Mouse (Mus musculus) MEL (cell line): ENCODE data around the gene Rab38. TPM values are rescaled to one million over a fixed set of nuclear protein-coding genes. Genes with fewer than 3 reads are reported as not detected.

Source experiments
- DNase-seq: peaks from one replicate; pipeline ENCODE4 v3.0.0; 2011; ENCODE audit warnings: low read depth, low spot score
- H3K27ac ChIP-seq: 2 replicates; pipeline ENCODE4 v1.5.1; 2012; ENCODE audit warnings: low read depth, mild to moderate bottlenecking, control low read depth, low read length, moderate library complexity; ENCODE audit not compliant: control insufficient read depth
- H3K27me3 ChIP-seq, 2 experiments: fragments of 150-350 bp in 1 of 2; sonication (generic) in 1 of 2; 2 replicates each; pipeline ENCODE4 v1.6.1; 2012; ENCODE audit warnings: low read length in 2 of 2, mild to moderate bottlenecking in 2 of 2, improper control_type of control experiment in 1 of 2, moderate library complexity in 1 of 2; ENCODE audit not compliant: insufficient read depth in 2 of 2, control insufficient read depth in 1 of 2
- H3K36me3 ChIP-seq, 2 experiments: 2 replicates each; pipeline ENCODE4 v1.6.1; 2012 to 2014; ENCODE audit warnings: low read length in 2 of 2, improper control_type of control experiment in 1 of 2, inconsistent platforms in 1 of 2, mild to moderate bottlenecking in 1 of 2; ENCODE audit not compliant: insufficient read depth in 2 of 2, control insufficient read depth in 1 of 2
- H3K4me1 ChIP-seq, 2 experiments: fragments of 150-350 bp in 1 of 2; sonication (generic) in 1 of 2; 2 replicates each; pipeline ENCODE4 v1.6.1; 2012; ENCODE audit warnings: low read length in 2 of 2, improper control_type of control experiment in 1 of 2, mild to moderate bottlenecking in 1 of 2; ENCODE audit not compliant: insufficient read depth in 2 of 2, control insufficient read depth in 1 of 2
- H3K4me3 ChIP-seq, 2 experiments: fragments of 150-350 bp in 1 of 2; sonication (generic) in 1 of 2; 2 replicates each; pipeline ENCODE4 v1.5.1; 2012; ENCODE audit warnings: low read depth in 2 of 2, low read length in 2 of 2, mild to moderate bottlenecking in 2 of 2, moderate library complexity in 2 of 2, control low read depth in 1 of 2, improper control_type of control experiment in 1 of 2; ENCODE audit not compliant: control insufficient read depth in 1 of 2, insufficient read depth in 1 of 2
- H3K79me2 ChIP-seq: 2 replicates; pipeline ENCODE4 v1.6.1; 2012; ENCODE audit warnings: mild to moderate bottlenecking, low read length, moderate library complexity; ENCODE audit not compliant: control insufficient read depth, poor library complexity, insufficient read depth
- H3K9ac ChIP-seq: 2 replicates; pipeline ENCODE4 v1.6.1; 2012; ENCODE audit warnings: low read depth, mild to moderate bottlenecking, control low read depth, low read length, moderate library complexity; ENCODE audit not compliant: control insufficient read depth, poor library complexity, severe bottlenecking
- H3K9me3 ChIP-seq: fragments of 150-350 bp; sonication (generic); replicated peaks from 2 replicates; pipeline ENCODE4 v1.6.1; 2012; ENCODE audit warnings: mild to moderate bottlenecking, low read length, improper control_type of control experiment, moderate library complexity; ENCODE audit not compliant: insufficient read depth
- CHD2 ChIP-seq: IDR thresholded peaks from 2 replicates; pipeline ENCODE4 v1.6.1; 2011; ENCODE audit warnings: low read length, improper control_type of control experiment
- CTCF ChIP-seq, 3 experiments: IDR thresholded peaks in 2 of 3; conservative IDR thresholded peaks in 1 of 3; 2 replicates each; pipeline ENCODE4 v1.5.1; 2011 to 2012; ENCODE audit warnings: low read length in 3 of 3, low read depth in 2 of 3, mild to moderate bottlenecking in 2 of 3, improper control_type of control experiment in 1 of 3, inconsistent platforms in 1 of 3, mixed read lengths in 1 of 3, moderate library complexity in 1 of 3; ENCODE audit not compliant: control insufficient read depth in 1 of 3, insufficient read depth in 1 of 3, poor library complexity in 1 of 3, severe bottlenecking in 1 of 3
- E2F4 ChIP-seq: IDR thresholded peaks from 2 replicates; pipeline ENCODE4 v1.6.1; 2011; ENCODE audit warnings: low read depth, low read length, improper control_type of control experiment, borderline replicate concordance
- ELF1 ChIP-seq: IDR thresholded peaks from 2 replicates; pipeline ENCODE4 v1.6.1; 2014; ENCODE audit warnings: low read depth, mild to moderate bottlenecking, inconsistent platforms, low read length, improper control_type of control experiment, moderate library complexity
- EP300 ChIP-seq, 2 experiments: IDR thresholded peaks; 2 replicates each; pipeline ENCODE4 v1.6.1; 2011; ENCODE audit warnings: improper control_type of control experiment in 2 of 2, low read length in 2 of 2, low read depth in 1 of 2, mild to moderate bottlenecking in 1 of 2
- GATA1 ChIP-seq: IDR thresholded peaks from 2 replicates; pipeline ENCODE4 v1.6.1; 2011; ENCODE audit warnings: low read depth, low read length, improper control_type of control experiment
- MAZ ChIP-seq: IDR thresholded peaks from 2 replicates; pipeline ENCODE4 v1.6.1; 2012; ENCODE audit warnings: low read depth, mild to moderate bottlenecking, inconsistent platforms, low read length, improper control_type of control experiment
- MXI1 ChIP-seq: IDR thresholded peaks from 2 replicates; pipeline ENCODE4 v1.6.1; 2011; ENCODE audit warnings: mild to moderate bottlenecking, low read depth, low read length, improper control_type of control experiment
- MYC ChIP-seq: IDR thresholded peaks from 2 replicates; pipeline ENCODE4 v1.6.1; 2011; ENCODE audit warnings: low read depth, mild to moderate bottlenecking, low read length, improper control_type of control experiment, moderate library complexity
- NRF1 ChIP-seq: IDR thresholded peaks from 2 replicates; pipeline ENCODE4 v1.6.1; 2014; ENCODE audit warnings: low read depth, mild to moderate bottlenecking, inconsistent platforms, low read length, improper control_type of control experiment, moderate library complexity; ENCODE audit not compliant: poor library complexity, insufficient read depth, severe bottlenecking
- POLR2A ChIP-seq, 2 experiments: IDR thresholded peaks; 2 replicates each; pipeline ENCODE4 v1.6.1; 2011 to 2012; ENCODE audit warnings: low read length in 2 of 2, mild to moderate bottlenecking in 2 of 2, control low read depth in 1 of 2, improper control_type of control experiment in 1 of 2, low read depth in 1 of 2, moderate library complexity in 1 of 2; ENCODE audit not compliant: control insufficient read depth in 1 of 2, insufficient read depth in 1 of 2, poor library complexity in 1 of 2
- RCOR1 ChIP-seq: IDR thresholded peaks from 2 replicates; pipeline ENCODE4 v1.6.1; 2012; ENCODE audit warnings: low read depth, mild to moderate bottlenecking, inconsistent platforms, low read length, improper control_type of control experiment
- SMC3 ChIP-seq: IDR thresholded peaks from 2 replicates; pipeline ENCODE4 v1.6.1; 2011; ENCODE audit warnings: low read depth, low read length, improper control_type of control experiment
- TAL1 ChIP-seq: IDR thresholded peaks from 2 replicates; pipeline ENCODE4 v1.6.1; 2012; ENCODE audit warnings: mild to moderate bottlenecking, inconsistent platforms, low read length, moderate library complexity, mixed read lengths
- polyA plus RNA-seq, 2 experiments: library from polyadenylated mRNA; stranded (reverse) in 1 of 2; unstranded in 1 of 2; fragments of >175 nt in 1 of 2; fragments of >200 nt in 1 of 2; gene quantifications; 2 replicates each; pipeline versions ENCODE4 v1.2.1 to v1.2.4; 2012; ENCODE audit warnings: low replicate concordance in 2 of 2, low read depth in 1 of 2; ENCODE audit not compliant: insufficient read length in 2 of 2, insufficient read depth in 1 of 2, missing spikeins in 1 of 2
- total RNA-seq: library from RNA; depleted of rRNA; stranded (reverse); fragments of 300-350 nt; gene quantifications from 2 replicates; pipeline ENCODE4 v1.2.3, GENCODE M21; 2012

The Rab38 gene
- total and polyA plus RNA-seq, 3 experiments, result 11.2 to 19.9 TPM; not detected in 1

DNA sequence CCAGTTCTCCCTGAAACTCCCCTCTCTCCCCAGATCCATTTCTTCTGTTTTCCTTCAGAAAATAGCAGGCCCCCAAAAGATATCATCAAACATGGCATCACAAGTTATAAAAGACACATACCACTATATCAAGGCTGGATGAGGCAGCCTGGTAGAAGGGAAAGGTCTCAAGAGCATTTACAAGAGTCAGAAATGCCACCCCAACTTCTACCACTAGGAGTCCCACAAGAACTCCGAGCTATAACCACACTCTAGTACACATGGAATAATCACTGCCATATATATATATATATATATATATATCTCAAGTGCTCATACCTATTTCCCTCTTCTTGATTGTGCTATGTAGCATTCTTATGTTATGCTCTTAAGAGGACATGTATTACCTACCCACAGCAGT lies 92.4 kb downstream of the Rab38 start:
- TF ChIP-seq SMC3 (0 out of 2 replicates have a peak, but pooled peaks have one; percentile 17), CTCF (IDR thresholded peaks at IDR 0.05 in 2 of 3, conservative IDR thresholded peaks at IDR 0.05 in 1 of 3; ENCODE audit: control insufficient read depth in 1 of 3, insufficient read depth in 1 of 3, low read depth in 2 of 3, low read length in 3 of 3, poor library complexity in 1 of 3, severe bottlenecking in 1 of 3) (peak in 1 of 3 experiments; percentile 41; a peak in 3 of 6 replicates), TAL1 (no peak), E2F4 (no peak), MAZ (no peak)
- no peaks in the 10 kb centered on the region for H3K9me3 ChIP-seq
- H3K4me3 ChIP-seq, result no peak overlapping the region
- no peaks in the 10 kb centered on the region for H3K79me2 ChIP-seq
- H3K27ac ChIP-seq, result no peak overlapping the region
- H3K27me3 ChIP-seq, result no peaks in the 10 kb centered on the region; a peak in 1 of 4 replicates
- H3K9ac ChIP-seq, result no peak overlapping the region
- no peaks in the 10 kb centered on the region for H3K36me3 ChIP-seq
- peak; percentile 54 for DNase-seq
- H3K4me1 ChIP-seq, result no peaks in the 10 kb centered on the region

DNA sequence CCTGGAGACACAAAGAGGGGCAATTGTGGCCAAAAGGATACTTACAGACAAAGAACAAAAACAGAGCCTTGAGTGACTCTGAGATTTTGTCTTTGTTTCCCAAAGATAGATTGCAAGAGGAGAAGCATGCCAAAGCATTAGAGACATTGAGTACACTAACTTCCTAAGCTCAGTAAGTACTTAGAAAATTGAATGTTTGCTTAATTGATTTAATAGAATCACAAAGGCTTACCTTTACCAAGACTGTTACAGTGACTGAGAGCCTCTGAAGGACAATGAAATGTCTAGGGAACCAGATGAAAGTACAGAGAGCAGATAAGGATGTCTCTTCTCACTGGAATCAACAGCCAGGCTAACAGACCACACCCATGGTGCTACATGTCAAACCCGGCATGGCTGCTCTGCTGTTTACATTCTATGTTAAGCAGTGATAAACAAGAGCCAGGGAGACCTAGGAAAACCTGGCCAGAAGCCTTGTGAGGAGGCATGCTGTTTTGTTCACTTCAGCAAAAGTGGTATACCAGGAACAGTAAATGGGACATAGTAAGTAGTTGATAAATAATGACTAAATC lies 97.1 kb downstream of the Rab38 start:
- TF ChIP-seq MYC (no peak), ELF1 (no peak), EP300 (IDR thresholded peaks at IDR 0.05; ENCODE audit: low read depth in 1 of 2, low read length in 2 of 2) (no peak), CHD2 (no peak), RCOR1 (no peak), GATA1 (no peak), MXI1 (no peak), POLR2A (IDR thresholded peaks at IDR 0.05; ENCODE audit: control insufficient read depth in 1 of 2, insufficient read depth in 1 of 2, low read depth in 1 of 2, low read length in 2 of 2, poor library complexity in 1 of 2) (no peak)

DNA sequence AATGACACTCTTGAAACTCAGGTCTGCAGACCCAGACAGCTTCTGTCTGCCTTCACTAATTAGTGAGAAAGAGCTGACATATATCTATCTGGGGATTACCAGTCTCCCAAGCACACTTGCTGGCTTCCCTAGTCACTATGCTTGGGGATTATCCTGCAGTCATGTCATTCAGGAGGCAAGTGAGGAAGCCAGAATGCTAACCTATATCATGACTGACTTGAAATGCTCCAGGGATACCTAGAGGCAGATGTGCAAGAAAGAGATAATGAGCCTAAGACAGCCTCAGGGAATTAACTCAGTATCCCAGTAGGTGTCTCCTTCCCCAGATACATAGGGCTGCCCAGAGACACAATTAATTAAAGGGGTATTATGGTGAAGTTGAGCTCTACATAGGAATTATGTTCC lies 106.1 kb downstream of the Rab38 start:
- no peak overlapping the region for H3K4me3 ChIP-seq
- H3K27me3 ChIP-seq, result no peaks in the 10 kb centered on the region; a peak in 1 of 4 replicates
- no peaks in the 10 kb centered on the region for H3K79me2 ChIP-seq
- H3K4me1 ChIP-seq, result no peaks in the 10 kb centered on the region
- H3K27ac ChIP-seq, result no peak overlapping the region
- no peaks in the 10 kb centered on the region for H3K9me3 ChIP-seq
- no peak overlapping the region for H3K9ac ChIP-seq
- no peaks in the 10 kb centered on the region for H3K36me3 ChIP-seq
- no peak for DNase-seq
- no peak for TF ChIP-seq ELF1
- no peak for TF ChIP-seq NRF1

More for the DNA sequence above, 97.1 kb downstream of the Rab38 start:
- no peaks in the 10 kb centered on the region for H3K36me3 ChIP-seq
- H3K27me3 ChIP-seq, result no peaks in the 10 kb centered on the region; a peak in 1 of 4 replicates
- H3K9me3 ChIP-seq, result no peaks in the 10 kb centered on the region
- H3K4me1 ChIP-seq, result no peaks in the 10 kb centered on the region
- peak; percentile 12 for DNase-seq
- no peak overlapping the region for H3K9ac ChIP-seq
- no peaks in the 10 kb centered on the region for H3K79me2 ChIP-seq
- no peak overlapping the region for H3K4me3 ChIP-seq
- no peak overlapping the region for H3K27ac ChIP-seq
